24 mouse cellular contexts compared by ENCODE assay signal in the genomic region with DNA sequence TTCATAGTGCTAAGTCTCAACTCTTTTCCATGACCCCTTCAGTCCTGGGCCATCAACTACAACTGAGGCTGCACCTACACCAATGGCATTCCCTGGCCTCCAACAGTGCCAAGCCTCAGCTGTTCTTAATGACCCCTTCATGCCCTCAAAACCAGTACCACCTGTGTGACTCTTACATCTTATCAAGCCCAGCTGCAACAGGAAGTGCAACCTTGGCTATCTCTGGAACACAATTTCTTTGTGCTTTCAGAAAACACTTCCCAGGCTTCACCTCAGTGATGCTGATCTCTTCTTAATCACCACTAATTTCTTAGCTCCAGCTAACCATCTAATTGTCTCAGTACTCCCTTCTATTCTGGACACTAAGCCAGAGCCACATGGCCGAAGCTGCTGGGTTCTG. TPM values are rescaled to one million over a fixed set of nuclear protein-coding genes. Genes with fewer than 3 reads are reported as not detected.
DNase-seq lines count a peak whose midpoint lies in the region; TF ChIP-seq lines count a peak whose summit lies in the region.
"Had no signal": no experiment of that assay in that cellular context is flagged by ENCODE, and none has a peak within 500 bp of the region (broad histone marks: within the 10 kb centered on the region; RNA-seq: fewer than 3 reads in every experiment).

No protein-coding gene starts in this region.

- TF ChIP-seq CTCF in gastrocnemius, adult 2 months (IDR thresholded peaks at IDR 0.05) = no peak
- no peak for TF ChIP-seq CTCF in thymus, adult 2 months (IDR thresholded peaks at IDR 0.05; ENCODE audit: borderline replicate concordance, control insufficient read depth, extremely low read depth, insufficient read depth, low read length, poor library complexity)

- peaks cover 29% of the 10 kb centered on the region for H3K36me3 ChIP-seq in thymus, adult 2 months (ENCODE audit: control insufficient read depth, insufficient read depth, low read length)
- H3K36me3 ChIP-seq: midbrain, embryonic 15.5 days had no signal

- intact Hi-C loops in gastrocnemius, adult 2 months (cut with DNase I) = loop anchor here (10.0 kb wide), 1 partner anchor 206 kb away; a partner anchor contains a TSS
- intact Hi-C loops in gastrocnemius, postnatal 36 days (cut with DNase I) = loop anchor here (2.0 kb wide), 1 partner anchor 66 kb away; no protein-coding TSS in a partner anchor

- peaks cover 9% of the 10 kb centered on the region for H3K4me1 ChIP-seq in thymus, adult 2 months (replicated peaks; ENCODE audit: control insufficient read depth, insufficient read depth, low read length)

- H3K4me3 ChIP-seq in gastrocnemius, adult 2 months = no peak overlapping the region
- 0 out of 2 replicates have a peak overlapping the region, but pooled peaks have one; percentile 4 for H3K4me3 ChIP-seq in thymus, adult 2 months (ENCODE audit: control insufficient read depth, insufficient read depth, low read length)
- H3K4me3 ChIP-seq: embryonic facial prominence, embryonic 10.5 days; forebrain, embryonic 15.5 days; heart, adult 2 months; heart, embryonic 15.5 days; hindbrain, embryonic 13.5 days; limb, embryonic 10.5 days; midbrain, embryonic 15.5 days; neural tube, embryonic 12.5 days had no signal

- no peaks in the 10 kb centered on the region for H3K27me3 ChIP-seq in thymus, adult 2 months (ENCODE audit: control insufficient read depth, insufficient read depth, low read length)
- H3K27me3 ChIP-seq: forebrain, embryonic 15.5 days; heart, embryonic 15.5 days; hindbrain, embryonic 13.5 days; midbrain, embryonic 15.5 days; neural tube, embryonic 12.5 days had no signal

- no peak for DNase-seq in gastrocnemius, adult 2 months
- DNase-seq in gastrocnemius, postnatal 36 days = no peak
- peak; percentile 21 for DNase-seq in thymus, adult 2 months
- no peak for DNase-seq in thymus, adult 18-20 months
- peak; percentile 34 for DNase-seq in thymus, postnatal 14 days
- no peak for DNase-seq in cerebellum, postnatal 25 days
- no peak for DNase-seq in heart, adult 9 months (ENCODE audit: low spot score in 2 of 2)
- DNase-seq: adrenal gland, postnatal 14 days; cerebellum, adult 9-10 months; gastrocnemius, postnatal 14 days; heart, adult 2 months; heart, postnatal 36 days; kidney, adult 11 months; lung, adult 2 months; lung, postnatal 14 days; right cerebral cortex, postnatal 25 days had no signal

- no peak for TF ChIP-seq POLR2A in thymus, adult 2 months (IDR thresholded peaks at IDR 0.05; ENCODE audit: control insufficient read depth, extremely low read depth, insufficient read depth, low read length, poor library complexity)

- WGBS in thymus, adult 2 months = 17% methylated on average over 1 of the region's 1 CpGs

- H3K27ac ChIP-seq in gastrocnemius, adult 2 months = peak overlapping the region; percentile 20; the same call in 1 of the 2 replicates
- peak overlapping the region; percentile 93 for H3K27ac ChIP-seq in thymus, adult 2 months (ENCODE audit: control insufficient read depth, insufficient read depth, low read length)
- H3K27ac ChIP-seq: embryonic facial prominence, embryonic 10.5 days; forebrain, embryonic 15.5 days; heart, adult 2 months; heart, embryonic 15.5 days; hindbrain, embryonic 13.5 days; kidney, postnatal 0 days; limb, embryonic 10.5 days; midbrain, embryonic 15.5 days; neural tube, embryonic 12.5 days had no signal

RNA-seq across cellular contexts. Expression of a gene that starts 3.5 kb away (rescaled TPM):
- total RNA-seq in gastrocnemius, adult 2 months (2021) = 1,000 to 10,000 TPM; 2,669 to 2,908 TPM
- total RNA-seq in gastrocnemius, postnatal 36 days (2021) = 1,000 to 10,000 TPM; 2,575 to 2,874 TPM
- polyA plus RNA-seq in thymus, adult 2 months (2012; rRNA removed) = 24.3 and 44.9 TPM in 2 replicates

RNA-seq across cellular contexts. Expression of a gene that starts 4.7 kb away (rescaled TPM):
- total RNA-seq in gastrocnemius, adult 2 months (2021) = 1 to 10 TPM; 7.4 to 8.5 TPM
- total RNA-seq in gastrocnemius, postnatal 36 days (2021) = 1 to 10 TPM; 6.0 to 8.1 TPM
- polyA plus RNA-seq in thymus, adult 2 months (2012; rRNA removed) = 42.5 and 43.6 TPM in 2 replicates

Comparison
In these comparisons a context has a peak if more than half of its experiments do, and no peak if none do; other contexts are left out.
1. DNase-seq: peak in thymus, adult 2 months (single experiment) and thymus, postnatal 14 days (single experiment); none in gastrocnemius, adult 2 months (single experiment), gastrocnemius, postnatal 36 days (0 of 2), thymus, adult 18-20 months (0 of 2), cerebellum, postnatal 25 days (0 of 2) and heart, adult 9 months (0 of 2).